Mouse (Mus musculus): ENCODE results near the gene Ubac2.
"Not testable (repeated sequence)": the region's sequence is repeated elsewhere in the genome, so short reads cannot be mapped to it uniquely, and the experiment has no call there.

Gene Ubac2

GRCm38 (mm10) chr14:122047784-122048183 lies 169.4 kb downstream of the Ubac2 start:
- DNase-seq (ENCODE audit: low spot score in 2 of 2) = no peak

DNA sequence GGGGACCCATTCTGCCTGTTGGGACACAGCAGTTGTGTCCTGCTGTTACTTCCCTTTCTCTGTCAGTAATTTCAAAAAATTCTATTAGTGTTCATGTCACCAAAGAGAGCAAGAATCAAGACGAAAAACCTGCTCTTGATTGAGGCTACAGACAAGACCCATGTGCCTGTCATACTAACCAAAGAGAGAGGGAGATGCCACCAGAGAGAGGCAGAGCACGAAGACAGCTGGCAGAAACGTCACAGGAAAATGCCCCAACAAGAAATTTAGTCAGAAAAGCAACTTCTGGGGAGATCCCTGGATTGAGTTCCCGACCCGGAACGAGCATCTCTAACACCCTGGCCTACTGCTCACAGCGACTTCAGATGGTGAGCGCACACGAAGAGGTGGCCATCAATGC lies 170.4 kb downstream of the Ubac2 start:
- no peak for DNase-seq (ENCODE audit: low spot score in 2 of 2)

- DNase-seq (ENCODE audit: low spot score in 2 of 2) = no peak
Measured at GRCm38 (mm10) chr14:122052896-122053635, 174.6 kb downstream of the Ubac2 start.

DNA sequence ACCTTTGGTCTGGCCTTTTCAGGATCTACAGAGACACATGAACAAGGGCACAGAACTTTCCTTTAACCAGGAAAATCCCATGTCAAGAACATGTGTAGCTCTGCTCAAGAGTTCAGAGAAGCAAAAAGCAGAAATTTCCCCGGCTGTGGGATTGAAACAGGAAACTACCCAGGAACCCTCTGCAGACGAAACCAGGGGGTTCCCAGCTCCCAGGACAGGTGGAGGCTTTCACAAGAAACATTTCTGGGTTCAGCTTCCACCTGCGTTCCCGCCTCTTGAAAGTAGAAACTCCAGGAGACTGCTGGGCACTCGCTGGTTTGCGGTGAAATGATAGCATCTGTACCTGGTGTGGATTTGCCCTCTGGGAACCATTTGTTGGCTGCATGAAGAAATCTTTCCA lies 178.5 kb downstream of the Ubac2 start:
- no peak for DNase-seq (ENCODE audit: low spot score in 2 of 2)

- no peak for DNase-seq (ENCODE audit: low spot score in 2 of 2)
Measured at GRCm38 (mm10) chr14:122057941-122058346, 179.5 kb downstream of the Ubac2 start.

- peak; percentile 28 to 85 for DNase-seq (ENCODE audit: low spot score in 2 of 2)
Measured at GRCm38 (mm10) chr14:122060642-122061041, 182.2 kb downstream of the Ubac2 start.

DNA sequence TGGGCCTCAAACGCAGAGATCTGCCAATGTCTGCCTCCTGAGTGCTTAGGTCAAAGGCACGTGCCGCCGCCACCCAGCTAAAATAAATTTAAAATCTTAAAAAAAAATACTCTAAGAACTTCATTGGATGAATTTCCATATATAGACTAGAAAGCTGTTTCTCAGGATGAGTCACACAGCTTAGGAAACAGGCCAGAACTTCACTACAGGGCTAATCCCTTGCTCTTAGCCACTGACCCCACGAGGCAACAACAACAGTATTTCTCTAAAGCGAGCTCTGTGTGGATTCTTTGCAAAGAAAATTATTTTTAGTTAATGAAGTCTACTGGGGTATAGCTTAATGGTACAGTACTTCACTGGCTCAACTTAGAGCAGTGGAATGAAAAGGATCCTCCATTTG lies 183.0 kb downstream of the Ubac2 start:
- DNase-seq (ENCODE audit: low spot score in 2 of 2) = no peak

DNA sequence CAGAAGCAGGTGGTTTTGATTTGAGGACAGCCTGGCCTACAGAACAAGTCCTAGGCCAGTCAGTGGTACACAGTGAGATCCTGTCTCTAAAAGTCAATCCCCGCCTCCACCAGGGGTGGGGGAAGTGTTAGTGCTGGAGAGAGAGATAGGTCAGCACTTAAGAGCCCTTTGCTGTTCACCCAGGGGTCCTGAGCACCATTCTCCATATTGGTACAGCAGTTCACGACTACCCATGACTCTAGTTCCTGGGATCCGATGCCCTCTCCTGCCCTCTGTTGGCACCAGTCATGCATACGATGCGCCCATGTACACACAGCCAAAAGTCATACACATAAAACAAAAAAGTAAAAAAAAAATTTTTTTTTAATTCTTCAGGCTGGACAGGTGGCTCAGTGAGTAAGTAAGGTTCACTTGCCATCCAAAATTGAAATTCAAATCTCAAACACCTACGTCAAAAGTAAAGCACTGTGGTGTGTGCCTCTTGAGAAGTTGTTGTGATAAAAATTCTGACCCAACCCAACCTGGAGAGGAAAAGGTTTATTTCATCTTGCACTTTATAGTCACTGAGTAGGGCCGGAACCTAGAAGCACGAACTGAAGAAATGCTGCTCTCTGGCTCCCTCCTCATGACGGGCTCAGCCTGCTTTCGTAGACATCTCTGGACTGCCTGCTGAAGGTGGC lies 184.1 kb downstream of the Ubac2 start:
- DNase-seq (ENCODE audit: low spot score in 2 of 2) = no peak

GRCm38 (mm10) chr14:122063599-122063998 lies 185.2 kb downstream of the Ubac2 start:
- no peak for DNase-seq (ENCODE audit: low spot score in 2 of 2)

DNA sequence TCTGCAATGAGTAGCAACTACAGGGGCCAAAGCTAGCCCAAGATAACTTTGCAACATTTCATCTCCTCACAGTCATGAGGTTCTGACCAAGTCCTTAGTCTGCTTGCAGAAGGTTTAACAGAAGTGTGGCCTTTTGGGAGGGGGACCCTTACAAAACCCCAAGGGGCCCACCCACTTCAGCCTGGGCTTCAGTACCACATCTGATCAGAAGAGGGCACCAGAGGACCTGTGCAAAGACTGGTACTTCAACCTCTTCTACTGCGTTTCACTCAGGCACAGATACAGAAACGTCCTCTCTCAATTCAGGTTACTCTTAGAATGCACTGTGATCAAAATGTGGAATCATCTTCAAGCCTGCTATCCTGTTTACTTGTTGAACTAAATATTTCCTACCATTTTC lies 186.1 kb downstream of the Ubac2 start:
- peak in 1 of 2 experiments; percentile 69 for DNase-seq (ENCODE audit: low spot score in 2 of 2)

GRCm38 (mm10) chr14:122066243-122066642 lies 187.8 kb downstream of the Ubac2 start:
- no peak for DNase-seq (ENCODE audit: low spot score in 2 of 2)

- DNase-seq (ENCODE audit: low spot score in 2 of 2) = not testable (repeated sequence)
Measured at GRCm38 (mm10) chr14:122068036-122068435, 189.6 kb downstream of the Ubac2 start.

- no peak for DNase-seq (ENCODE audit: low spot score in 2 of 2)
Measured at GRCm38 (mm10) chr14:122068801-122069695, 190.6 kb downstream of the Ubac2 start.

- DNase-seq (ENCODE audit: low spot score in 2 of 2) = no peak
Measured at GRCm38 (mm10) chr14:122069948-122070347, 191.5 kb downstream of the Ubac2 start.

Data from left cerebral cortex, adult 9 months (tissue).